Mouse (Mus musculus): ENCODE data around the gene Ccdc138. TPM values are rescaled to one million over a fixed set of nuclear protein-coding genes. Genes with fewer than 3 reads are reported as not detected.

The Ccdc138 gene
- total RNA-seq, 2 experiments from 2014 or later, result 0.80 to 0.92 TPM

Other genes starting within 250 kb of the Ccdc138 start
- gene Gcc2, start 242.5 kb upstream of the Ccdc138 start, total RNA-seq (2021), result 10 to 100 TPM; 27.9 to 34.5 TPM
- gene Lims1, start 174.5 kb upstream of the Ccdc138 start, total RNA-seq (2021), result 100 to 1,000 TPM; 159 to 186 TPM
- 10 to 100 TPM; 45.1 to 54.4 TPM for gene Ranbp2, start 51.0 kb upstream of the Ccdc138 start, total RNA-seq (2021)
- gene Edar, start 177.7 kb downstream of the Ccdc138 start, total RNA-seq (2021), result under 1 TPM; 0.41 to 0.42 TPM
- not detected for gene Gm17542, start 220.3 kb downstream of the Ccdc138 start, total RNA-seq (2021)

Measured in heart, postnatal 36 days (tissue).